Mouse (Mus musculus) R1 (cell line): Measurements from ENCODE around the gene Tjp2.

Experiments used
- DNase-seq: peaks from one replicate; pipeline ENCODE4 v3.0.0-alpha.2; 2018; ENCODE audit warnings: low read depth, low spot score

Gene Tjp2

GRCm38 (mm10) chr19:24123534-24124290 is 101.1 kb downstream of the Tjp2 start:
- no peak for DNase-seq

- DNase-seq: no peak
These were observed 101.7 kb downstream of the Tjp2 start for GRCm38 (mm10) chr19:24123087-24123486.

- no peak for DNase-seq
These were observed 102.2 kb downstream of the Tjp2 start for GRCm38 (mm10) chr19:24122647-24123046.

GRCm38 (mm10) chr19:24120811-24121210 is 104.0 kb downstream of the Tjp2 start:
- DNase-seq: no peak

GRCm38 (mm10) chr19:24118775-24119174 is 106.1 kb downstream of the Tjp2 start:
- DNase-seq: no peak

GRCm38 (mm10) chr19:24111581-24111980 is 113.2 kb downstream of the Tjp2 start:
- DNase-seq: peak; percentile 47

GRCm38 (mm10) chr19:24107707-24108106 is 117.1 kb downstream of the Tjp2 start:
- DNase-seq: no peak

GRCm38 (mm10) chr19:24103802-24104201 is 121.0 kb downstream of the Tjp2 start:
- no peak for DNase-seq

GRCm38 (mm10) chr19:24102562-24103126 is 122.2 kb downstream of the Tjp2 start:
- no peak for DNase-seq

GRCm38 (mm10) chr19:24101183-24101582 is 123.6 kb downstream of the Tjp2 start:
- DNase-seq: peak; percentile 83

- DNase-seq: no peak
These were observed 126.1 kb downstream of the Tjp2 start for GRCm38 (mm10) chr19:24098691-24099090.

GRCm38 (mm10) chr19:24097666-24098455 is 127.0 kb downstream of the Tjp2 start:
- no peak for DNase-seq

GRCm38 (mm10) chr19:24092060-24092459 is 132.8 kb downstream of the Tjp2 start:
- DNase-seq: peak; percentile 63

- no peak for DNase-seq
These were observed 134.5 kb downstream of the Tjp2 start for GRCm38 (mm10) chr19:24090366-24090765.

GRCm38 (mm10) chr19:24085306-24085705 is 139.5 kb downstream of the Tjp2 start:
- DNase-seq: no peak

- no peak for DNase-seq
These were observed 144.3 kb downstream of the Tjp2 start for GRCm38 (mm10) chr19:24080417-24081080.

- DNase-seq: no peak
These were observed 147.2 kb downstream of the Tjp2 start for GRCm38 (mm10) chr19:24077658-24078057.

GRCm38 (mm10) chr19:24076536-24076935 is 148.3 kb downstream of the Tjp2 start:
- no peak for DNase-seq

- DNase-seq: no peak
These were observed 148.9 kb downstream of the Tjp2 start for GRCm38 (mm10) chr19:24075927-24076326.

GRCm38 (mm10) chr19:24073155-24073554 is 151.7 kb downstream of the Tjp2 start:
- peak; percentile 73 for DNase-seq

- DNase-seq: peak; percentile 93
These were observed 160.4 kb downstream of the Tjp2 start for GRCm38 (mm10) chr19:24064348-24064895.

- DNase-seq: no peak
These were observed 161.2 kb downstream of the Tjp2 start for GRCm38 (mm10) chr19:24063585-24063984.
